Mouse (Mus musculus): ENCODE data around the gene Zfp160. TPM values are rescaled to one million over a fixed set of nuclear protein-coding genes. Genes with fewer than 3 reads are reported as not detected.
A peak's percentile ranks its signal among the peaks of the same experiment; 100 is the strongest.
"Not testable (repeated sequence)": the region's sequence is repeated elsewhere in the genome, so short reads cannot be mapped to it uniquely, and the experiment has no call there.

Zfp160 gene
- total RNA-seq (2022): 10 to 100 TPM; 19.7 to 24.2 (median 21.4) TPM

DNA sequence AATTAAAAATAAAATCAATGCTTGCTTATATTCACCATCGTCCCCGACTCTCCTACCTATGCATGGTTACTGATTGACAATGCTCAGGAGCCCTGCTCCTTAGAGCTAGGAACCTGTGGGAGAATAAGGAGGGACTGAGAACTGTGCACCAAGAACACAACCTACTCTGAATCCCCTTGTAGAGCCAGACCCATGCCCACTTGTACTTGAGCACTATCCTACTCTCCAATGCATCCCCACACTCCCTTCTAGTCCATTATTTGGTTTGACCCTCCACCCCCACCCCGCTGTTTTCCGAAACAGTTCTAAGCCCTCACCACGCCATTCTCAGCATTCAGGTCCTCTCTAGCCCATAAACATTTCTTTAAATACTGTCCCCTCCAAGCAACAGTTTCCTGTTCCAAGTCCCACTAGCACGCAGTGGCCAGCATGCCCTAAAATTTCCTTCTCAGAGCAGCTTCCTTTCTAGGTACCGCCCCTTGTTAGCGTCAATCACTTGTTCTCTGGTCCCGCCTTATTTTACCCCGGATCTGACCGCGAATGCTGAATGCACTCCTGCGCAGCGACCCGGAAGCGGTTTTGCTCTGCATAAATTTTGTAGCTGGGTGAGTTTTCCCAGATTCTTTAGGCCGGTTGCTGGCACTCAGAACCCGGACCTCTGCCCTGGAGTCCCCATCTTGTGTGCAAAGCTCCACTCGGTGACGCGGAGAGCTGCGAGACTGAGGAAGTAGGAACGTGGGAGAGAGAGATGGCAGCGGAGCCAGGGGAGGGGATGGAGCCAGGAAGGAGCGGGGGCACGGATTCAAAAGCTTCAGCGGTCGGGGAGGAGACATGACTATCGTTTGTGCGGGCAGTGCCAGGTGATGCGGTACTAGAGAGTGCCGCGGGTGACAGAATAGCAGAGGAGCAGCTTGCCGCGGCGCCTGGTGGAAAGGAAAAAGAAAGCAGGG is at the start of gene Zfp160:
Zfp160 (plus strand) TSS at position 522 of the 950 bp plus-strand sequence.
- DNase-seq (ENCODE audit: low spot score in 2 of 2): peak; percentile 87 to 91

DNA sequence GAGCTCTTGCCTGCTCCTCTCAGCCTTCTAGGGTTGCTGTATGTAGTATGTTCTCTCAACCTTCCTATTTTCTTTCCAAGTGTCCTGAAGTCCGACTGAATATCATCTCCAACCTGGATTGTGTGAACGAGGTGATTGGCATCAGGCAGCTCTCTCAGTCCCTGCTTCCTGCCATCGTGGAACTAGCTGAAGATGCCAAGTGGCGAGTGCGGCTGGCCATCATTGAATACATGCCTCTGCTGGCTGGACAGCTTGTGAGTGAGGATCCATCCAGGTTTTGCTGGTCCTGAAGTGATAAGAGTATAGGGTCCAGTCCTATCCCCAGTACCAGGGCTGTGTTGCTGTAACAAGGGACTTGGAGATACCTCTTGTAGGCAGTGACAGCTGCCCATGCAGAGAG is 48.3 kb upstream of the Zfp160 start:
- DNase-seq (ENCODE audit: low spot score in 2 of 2): no peak

DNA sequence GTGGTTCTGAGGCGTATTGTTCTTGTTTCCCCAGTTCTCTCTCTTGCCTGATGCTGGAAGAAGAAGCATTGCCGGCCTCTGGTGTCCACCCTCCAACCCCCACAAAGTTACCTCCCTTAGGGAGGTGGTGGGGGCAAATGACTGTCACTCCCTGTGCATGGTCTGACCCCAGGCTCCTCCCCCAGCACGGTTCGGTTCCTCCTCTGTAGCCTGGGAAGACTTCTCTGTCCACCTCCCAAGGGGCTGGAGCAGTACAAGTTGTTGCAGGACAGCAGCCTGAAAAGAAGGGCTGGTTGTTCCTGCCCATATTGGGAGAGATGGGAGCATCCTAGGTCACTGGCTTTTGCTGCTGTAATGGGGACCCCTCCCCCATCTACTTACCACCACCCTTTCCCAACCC is 43.3 kb upstream of the Zfp160 start:
- DNase-seq (ENCODE audit: low spot score in 2 of 2): no peak

DNA sequence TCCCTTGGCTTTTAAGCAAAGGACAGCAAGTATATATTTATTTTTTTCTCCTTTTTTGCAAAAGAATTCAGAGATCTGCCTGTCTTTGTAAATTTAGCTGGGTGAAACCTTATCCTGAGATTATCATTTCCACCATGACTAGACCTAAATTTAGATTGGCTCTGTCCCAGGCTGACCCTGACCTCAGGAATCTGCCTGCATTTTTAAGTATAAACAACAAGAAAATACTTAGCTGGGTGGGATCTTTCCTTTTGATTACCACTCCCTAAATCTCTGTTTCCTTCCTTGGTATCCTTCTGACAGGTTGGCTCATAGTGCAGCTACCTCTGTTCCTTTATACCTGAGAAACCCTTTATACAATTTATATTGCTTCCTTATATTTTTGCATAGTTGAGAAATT is 42.0 kb upstream of the Zfp160 start:
- DNase-seq (ENCODE audit: low spot score in 2 of 2): no peak

DNA sequence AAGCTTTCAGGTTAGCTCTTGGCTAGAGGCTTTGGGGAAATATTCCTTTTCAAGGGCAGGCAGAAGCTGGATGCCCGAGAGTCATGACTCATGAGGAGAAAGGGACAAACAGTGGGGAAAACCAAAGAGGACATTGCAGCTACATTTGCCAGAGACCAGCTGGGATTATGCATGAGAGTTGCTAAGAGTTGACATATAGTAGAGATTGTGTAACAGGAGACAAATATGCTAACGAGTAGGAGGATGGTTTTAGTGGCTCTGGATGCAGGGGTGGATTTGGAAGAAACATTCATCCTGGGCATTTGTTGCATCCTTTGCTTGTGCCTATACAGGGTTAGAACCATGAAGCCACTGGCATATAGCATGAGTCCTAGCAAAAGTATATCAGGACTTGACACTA is 15.0 kb upstream of the Zfp160 start:
- no peak for DNase-seq (ENCODE audit: low spot score in 2 of 2)

DNA sequence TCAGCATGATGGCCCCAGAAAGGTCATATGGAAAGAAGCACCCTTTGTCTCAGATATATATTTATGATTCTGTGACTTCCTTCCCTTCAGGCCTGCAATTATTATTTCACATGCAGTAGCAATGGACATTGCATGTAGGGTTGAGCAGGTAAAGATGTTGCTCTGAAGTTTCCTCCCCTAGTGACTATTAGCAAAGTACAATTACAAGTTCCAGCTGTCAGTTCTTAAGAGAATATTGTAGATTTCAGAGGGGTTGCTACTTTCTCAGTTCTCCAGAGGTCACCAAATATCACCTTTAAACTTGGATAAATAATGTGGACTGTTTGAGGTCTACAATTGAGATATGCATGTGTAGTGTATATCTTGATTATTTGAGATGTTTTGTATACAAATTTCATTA is 12.3 kb upstream of the Zfp160 start, which contains the start of gene Vmn1r233:
Vmn1r233 (minus strand) TSS at position 101 of the 400 bp plus-strand sequence.
- no peak for DNase-seq (ENCODE audit: low spot score in 2 of 2)

DNA sequence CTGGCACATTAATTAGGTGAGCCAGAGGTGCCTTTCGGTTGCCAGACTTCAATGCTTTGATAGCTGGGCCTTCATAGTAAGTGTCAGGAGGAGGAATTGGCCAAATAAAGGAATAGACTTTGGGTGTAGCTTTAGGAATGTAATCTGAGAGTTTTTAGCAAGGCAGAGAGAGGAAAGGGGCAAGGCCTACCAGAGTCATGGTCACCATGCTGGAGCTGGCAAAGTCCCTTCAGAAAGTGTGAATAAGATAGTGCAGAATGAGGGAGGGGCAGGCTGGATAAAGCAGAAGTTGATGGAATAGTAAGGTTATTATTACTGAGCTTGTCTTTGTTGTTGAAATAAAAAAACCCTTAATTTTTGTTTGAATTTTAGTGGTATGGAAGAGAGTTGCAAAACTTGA is 1.0 kb downstream of the Zfp160 start:
- DNase-seq (ENCODE audit: low spot score in 2 of 2): no peak

DNA sequence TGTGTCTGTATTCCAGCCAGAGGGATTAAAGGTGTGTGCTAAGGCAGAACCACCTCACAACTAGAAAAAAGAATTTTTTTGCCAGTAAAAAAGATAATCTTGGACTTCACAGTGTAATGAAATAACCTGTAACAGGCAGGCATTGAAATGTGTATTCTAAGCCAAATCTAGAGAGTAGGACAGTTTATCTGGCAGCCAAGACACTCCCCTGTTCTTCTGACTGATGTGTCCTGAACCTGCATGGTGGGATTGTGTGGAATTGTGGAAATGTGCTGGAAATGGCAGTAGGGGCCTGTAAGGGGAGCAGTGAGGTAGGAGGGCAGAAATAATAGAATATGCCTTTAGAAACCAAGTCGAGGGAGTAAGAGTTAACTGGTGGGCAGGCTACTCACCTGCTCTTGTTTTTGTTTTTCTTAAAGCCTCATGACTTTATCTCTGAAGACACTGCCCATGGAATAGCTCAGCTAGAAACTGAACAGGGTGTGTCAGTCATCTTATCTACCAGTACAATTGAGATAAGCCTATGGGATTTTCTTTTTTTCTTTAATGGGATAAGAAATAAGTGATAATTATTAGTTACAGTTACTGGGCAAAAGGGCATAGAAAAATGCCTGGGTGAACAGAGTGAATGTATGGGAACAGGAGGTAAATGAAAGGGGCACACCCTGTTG is 9.8 kb downstream of the Zfp160 start:
- DNase-seq (ENCODE audit: low spot score in 2 of 2): no peak

DNA sequence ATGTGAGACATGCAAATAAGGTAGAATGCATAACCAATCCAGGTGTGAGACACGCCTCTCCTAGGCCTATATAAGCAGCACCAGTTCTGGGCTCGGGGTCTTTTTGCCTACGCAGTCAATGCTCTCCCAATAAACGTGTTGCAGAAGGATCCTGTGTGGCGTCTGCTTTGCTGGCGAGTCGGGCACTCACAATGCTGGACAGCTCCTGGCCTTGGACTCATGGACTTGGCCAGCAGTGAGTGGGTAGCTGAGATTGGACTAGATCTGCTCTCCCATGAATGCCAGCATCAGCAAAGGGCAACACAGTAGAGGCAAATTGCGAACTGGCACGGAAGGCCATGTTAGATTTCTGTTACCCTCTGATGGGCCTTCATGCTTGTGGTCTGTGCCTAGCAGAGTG is 39.3 kb downstream of the Zfp160 start:
- DNase-seq (ENCODE audit: low spot score in 2 of 2): not testable (repeated sequence)

DNA sequence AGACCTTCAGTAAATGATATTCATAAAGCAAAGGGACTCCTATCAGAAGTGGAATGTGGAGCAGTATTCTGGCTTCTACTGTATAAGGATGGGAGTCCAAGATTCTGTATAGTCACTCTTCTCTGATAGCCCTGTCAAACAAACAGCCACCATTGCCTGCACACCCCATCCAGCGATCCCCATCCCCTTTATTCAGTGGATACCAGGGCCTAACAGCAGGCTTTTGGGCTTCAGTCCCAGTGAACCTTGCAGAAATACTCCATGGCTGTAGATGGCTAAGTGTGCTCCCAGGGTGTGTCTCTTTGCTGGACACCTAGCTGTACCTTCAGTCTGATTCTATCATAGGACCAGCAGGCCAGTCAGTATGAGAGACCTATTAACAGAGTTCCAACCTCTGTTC is 42.2 kb downstream of the Zfp160 start:
- no peak for DNase-seq (ENCODE audit: low spot score in 2 of 2)

DNA sequence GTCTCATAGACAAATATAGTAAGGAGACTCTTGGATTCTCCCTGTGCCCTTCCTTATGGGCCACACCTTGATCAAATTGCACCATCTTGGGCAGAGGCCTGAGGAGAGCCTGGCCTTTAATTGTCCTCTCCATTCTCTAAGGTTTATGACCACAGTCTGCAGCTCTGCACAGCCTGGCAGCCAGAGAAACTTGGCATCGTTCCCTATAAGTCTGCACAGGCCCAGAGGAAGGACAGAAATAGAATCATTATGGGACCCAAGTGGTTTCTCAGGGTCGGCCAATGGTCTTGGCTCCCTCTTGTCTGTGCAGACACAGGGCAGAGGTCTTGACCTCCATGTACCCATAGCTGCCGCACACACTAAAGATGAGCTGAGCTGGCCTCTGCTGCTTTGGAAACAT is 42.6 kb downstream of the Zfp160 start:
- DNase-seq (ENCODE audit: low spot score in 2 of 2): not testable (repeated sequence)

DNA sequence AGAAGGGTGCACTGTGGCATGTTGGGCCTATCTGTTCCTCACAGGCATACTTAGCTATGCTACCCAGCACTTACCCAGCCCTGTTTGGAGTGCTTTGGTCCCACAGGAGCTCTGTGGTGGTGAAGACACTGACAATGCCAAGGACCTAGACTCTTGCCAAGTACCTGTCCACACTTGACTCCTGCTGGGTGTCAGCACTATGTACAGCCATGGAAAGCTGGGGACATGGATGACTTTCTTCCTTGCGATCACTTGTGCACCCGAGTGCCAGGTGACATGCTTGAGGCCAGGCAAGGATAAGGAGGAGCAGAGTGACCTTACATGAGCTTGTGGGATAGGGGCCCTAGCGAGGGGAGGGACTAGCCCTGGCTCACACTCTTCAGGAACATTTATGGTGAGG is 43.2 kb downstream of the Zfp160 start:
- not testable (repeated sequence) for DNase-seq (ENCODE audit: low spot score in 2 of 2)

DNA sequence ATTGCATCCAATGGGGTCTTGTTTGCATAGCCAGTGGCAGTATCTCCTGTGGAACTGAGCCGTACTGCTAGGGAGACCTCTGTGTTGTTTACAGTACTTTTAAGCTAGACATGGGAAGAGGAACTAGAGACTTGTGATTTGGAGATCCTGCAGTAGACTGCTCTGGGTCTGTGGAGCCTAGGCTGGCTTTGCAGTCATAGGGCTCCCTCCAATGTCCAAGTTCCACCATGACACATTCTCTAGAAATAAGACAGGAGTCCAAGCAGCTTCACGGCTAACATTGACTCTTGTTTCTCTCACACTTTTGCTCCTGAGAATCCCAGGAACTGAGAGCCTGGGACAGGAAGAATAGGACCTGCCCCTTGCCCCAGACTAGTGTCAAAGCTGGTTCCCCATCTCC is 44.6 kb downstream of the Zfp160 start:
- no peak for DNase-seq (ENCODE audit: low spot score in 2 of 2)

DNA sequence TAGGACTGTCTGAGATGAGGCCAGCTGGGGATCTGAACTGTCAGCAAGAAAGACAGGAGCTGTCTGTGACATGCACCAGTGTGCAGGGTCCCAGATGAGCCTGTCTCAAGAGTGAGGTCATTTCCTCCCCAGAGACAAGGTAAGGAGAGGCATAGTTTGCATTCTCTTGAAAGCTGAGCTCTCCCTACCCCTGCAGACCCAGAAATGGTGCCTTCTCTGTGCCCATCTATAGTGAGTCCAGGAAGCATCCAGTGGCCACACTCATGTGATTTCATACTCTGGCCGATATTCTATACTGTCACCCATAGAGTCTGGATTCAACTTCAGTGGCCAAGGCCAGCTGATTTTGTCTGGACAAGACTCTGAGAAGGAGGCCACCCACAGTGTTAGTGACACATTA is 46.4 kb downstream of the Zfp160 start:
- DNase-seq (ENCODE audit: low spot score in 2 of 2): not testable (repeated sequence)

DNA sequence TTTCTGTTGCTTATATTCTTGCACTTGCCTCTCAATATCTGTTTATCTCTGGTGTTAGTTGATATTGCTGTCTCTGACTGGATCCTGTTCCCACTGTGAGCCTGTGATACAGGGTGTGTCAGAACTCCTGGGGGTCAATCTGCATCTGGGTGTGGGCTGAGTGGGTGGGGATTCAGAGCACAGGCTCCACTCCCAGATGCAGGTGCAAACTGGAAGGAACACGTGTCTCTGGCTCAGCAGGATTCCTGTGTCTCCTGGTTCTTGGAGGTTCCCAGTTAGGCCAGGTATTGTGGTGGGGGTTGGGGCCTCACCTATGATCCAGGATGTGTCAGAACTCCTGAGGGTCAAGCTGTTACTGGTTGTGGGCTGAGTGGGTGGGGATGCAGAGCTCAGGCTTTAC is 56.8 kb downstream of the Zfp160 start:
- DNase-seq (ENCODE audit: low spot score in 2 of 2): no peak

DNA sequence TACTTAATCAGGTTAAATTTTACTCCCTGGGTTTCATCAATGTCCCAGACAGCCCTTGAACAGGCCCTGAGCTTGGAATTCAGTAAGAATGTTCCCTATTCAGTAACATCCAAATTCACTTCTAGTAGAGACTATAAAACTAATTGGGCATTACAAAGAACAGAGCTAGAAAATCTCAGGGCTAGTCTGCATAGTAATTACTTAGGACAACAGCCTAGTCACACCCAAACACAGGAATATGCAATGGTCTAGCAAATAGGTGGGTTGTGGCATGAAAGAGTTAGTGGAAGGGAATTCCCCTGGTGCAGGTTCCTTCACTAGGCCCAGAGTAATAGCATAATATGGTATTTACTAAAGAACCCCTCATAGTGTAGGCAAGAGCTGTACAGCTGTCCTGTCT is 58.3 kb downstream of the Zfp160 start:
- DNase-seq (ENCODE audit: low spot score in 2 of 2): no peak

DNA sequence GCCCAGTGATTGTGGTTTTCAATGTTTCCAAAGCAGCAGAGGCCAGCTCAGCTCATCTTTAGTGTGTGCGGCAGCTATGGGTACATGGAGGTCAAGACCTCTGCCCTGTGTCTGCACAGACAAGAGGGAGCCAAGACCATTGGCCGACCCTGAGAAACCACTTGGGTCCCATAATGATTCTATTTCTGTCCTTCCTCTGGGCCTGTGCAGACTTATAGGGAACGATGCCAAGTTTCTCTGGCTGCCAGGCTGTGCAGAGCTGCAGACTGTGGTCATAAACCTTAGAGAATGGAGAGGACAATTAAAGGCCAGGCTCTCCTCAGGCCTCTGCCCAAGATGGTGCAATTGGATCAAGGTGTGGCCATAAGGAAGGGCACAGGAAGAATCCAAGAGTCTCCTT is 60.7 kb downstream of the Zfp160 start:
- DNase-seq (ENCODE audit: low spot score in 2 of 2): not testable (repeated sequence)

DNA sequence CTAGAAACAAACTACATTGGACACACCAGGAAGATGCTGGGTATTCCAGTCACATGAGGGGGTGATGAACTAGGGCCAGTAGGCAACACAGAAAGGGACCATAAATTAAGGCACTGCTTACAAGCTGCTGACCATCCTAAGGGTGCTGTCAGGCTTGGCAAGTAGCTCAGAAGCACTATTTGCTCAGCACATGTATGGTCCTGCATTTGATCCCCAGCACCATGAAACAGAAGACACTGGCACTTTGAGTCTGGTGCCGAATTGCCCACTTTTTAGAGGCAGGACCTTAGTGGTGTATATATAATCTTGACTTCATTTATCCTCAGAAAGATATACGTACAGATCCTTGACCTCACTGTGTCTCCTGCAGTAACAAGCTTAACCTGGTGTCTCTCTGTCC is 62.3 kb downstream of the Zfp160 start:
- not testable (repeated sequence) for DNase-seq (ENCODE audit: low spot score in 2 of 2)
